Mouse (Mus musculus) adrenal gland, adult (tissue): ENCODE measurements around the gene Gm10639.
"Not testable (repeated sequence)": the region's sequence is repeated elsewhere in the genome, so short reads cannot be mapped to it uniquely, and the experiment has no call there.

ENCODE experiments used
- DNase-seq, 2 experiments: peaks; one replicate each; pipeline ENCODE4 v3.0.0; 2022 to 2023; ENCODE audit warnings: low spot score in 1 of 2; ENCODE audit not compliant: inconsistent age in 2 of 2

Gm10639 gene

DNA sequence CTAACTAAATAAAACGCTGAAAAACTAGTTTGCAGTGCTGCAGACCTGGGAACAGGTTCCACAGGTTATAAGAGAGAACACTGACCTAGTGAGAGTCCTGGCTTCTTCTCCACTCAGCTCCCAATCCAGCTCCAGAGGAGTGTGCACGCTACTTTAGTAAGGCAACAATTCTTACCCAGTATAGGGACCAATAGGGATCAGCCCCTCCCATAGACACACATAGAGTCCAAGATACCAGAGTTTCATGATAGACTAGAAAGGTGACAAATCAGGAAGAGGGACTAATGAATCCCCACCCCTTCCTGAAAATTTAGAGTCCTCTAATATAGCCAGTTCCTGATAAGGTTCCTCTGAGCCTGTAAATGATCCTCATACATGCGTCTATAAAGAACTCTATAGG lies 57.3 kb downstream of the Gm10639 start:
- no peak for DNase-seq

DNA sequence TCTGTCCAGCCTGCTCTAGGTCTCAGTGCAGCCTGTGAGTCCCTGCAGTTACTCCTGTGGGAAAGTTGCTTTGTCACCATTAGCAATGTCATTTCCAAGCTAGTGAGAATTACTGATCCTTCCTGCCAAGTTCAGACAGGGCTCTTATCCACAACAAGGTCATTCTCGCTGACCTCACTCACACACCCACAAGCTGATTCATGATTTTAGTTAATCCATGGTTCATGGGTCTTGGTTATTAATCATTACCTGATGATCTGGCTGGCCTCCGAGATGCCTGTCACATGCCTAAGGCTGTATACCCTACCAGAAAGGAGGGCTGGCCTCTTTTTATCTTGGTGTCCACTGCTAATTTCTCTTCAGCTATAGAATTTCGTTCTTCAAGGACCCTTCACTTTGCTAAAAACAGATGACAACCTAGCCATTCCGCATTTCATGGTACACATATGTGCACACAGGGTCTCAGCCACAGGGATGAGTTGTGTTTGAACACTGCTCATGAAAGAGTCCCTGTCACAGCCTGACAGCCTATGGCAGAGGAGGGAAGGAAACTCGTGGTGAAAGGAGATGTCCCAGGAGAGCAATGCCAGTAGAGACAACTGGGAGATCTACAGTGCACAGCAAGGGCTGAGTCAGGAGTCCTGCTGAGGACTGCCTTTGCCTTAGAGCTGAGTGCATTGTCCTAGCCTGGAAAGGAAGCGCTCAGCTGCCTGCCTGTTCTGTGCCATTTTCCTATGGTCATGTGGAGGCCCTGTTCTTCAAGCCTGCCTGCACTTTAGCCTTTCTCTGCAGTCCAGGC lies 58.7 kb downstream of the Gm10639 start:
- DNase-seq = peak; percentile 40 to 88

DNA sequence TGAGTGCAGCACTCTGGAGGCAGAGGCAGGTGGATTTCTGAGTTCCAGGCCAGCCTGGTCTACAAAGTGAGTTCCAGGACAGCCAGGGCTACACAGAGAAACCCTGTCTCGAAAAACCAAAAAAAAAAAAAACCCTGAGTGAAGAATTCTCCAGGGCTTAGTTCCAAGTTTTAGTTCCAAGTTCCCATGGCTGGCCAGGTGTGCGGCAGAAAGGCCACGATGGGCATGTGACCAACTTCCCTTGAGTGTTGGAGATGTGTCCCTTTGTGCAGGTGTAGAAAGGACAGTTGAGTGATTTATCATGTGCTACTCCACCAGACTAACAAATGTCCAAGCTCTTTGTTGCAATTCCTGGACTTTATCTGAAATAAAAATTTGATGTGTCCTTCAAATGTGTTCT lies 59.4 kb downstream of the Gm10639 start:
- not testable (repeated sequence) for DNase-seq

DNA sequence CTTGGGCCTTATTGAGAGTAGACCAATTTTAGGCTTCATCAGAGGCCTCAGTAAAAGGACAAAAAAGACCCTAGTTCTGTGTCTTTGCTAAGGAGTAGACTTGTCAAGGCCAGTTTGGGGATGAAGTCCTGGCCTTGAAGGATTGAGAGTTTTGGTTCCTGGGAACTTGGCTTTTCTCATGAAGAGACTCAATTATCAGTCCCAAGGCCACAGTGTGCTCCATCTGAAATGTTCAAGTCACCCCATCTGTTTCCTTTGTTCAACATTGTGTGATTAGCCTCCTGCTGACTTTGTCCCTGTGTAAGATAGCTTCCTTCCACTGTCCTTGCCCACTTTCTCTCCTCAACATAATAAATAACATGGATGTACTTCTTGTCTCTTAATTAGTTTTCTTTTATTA lies 60.3 kb downstream of the Gm10639 start:
- not testable (repeated sequence) for DNase-seq

- peak; percentile 46 to 70 for DNase-seq
Measured at GRCm38 (mm10) chr9:78351504-78352220, 61.9 kb downstream of the Gm10639 start.
